Mouse (Mus musculus): Measurements from ENCODE around the gene Dgkh.
"Not testable (repeated sequence)": the region's sequence is repeated elsewhere in the genome, so short reads cannot be mapped to it uniquely, and the experiment has no call there.

Gene Dgkh

GRCm38 (mm10) chr14:78732617-78733312, at the start of gene Dgkh:
Dgkh (minus strand) TSS chr14:78732776.
- CTCF ChIA-PET = interaction anchor here (0.6 kb wide), 1 partner anchor 10 kb away, joined by 5 read pairs; no protein-coding TSS in a partner anchor

GRCm38 (mm10) chr14:78777215-78777614, 44.6 kb upstream of the Dgkh start:
- CTCF ChIA-PET = no interaction called here

- CTCF ChIA-PET = no interaction called here
These were observed 44.1 kb upstream of the Dgkh start for GRCm38 (mm10) chr14:78776659-78777058.

GRCm38 (mm10) chr14:78775699-78776098, 43.1 kb upstream of the Dgkh start:
- CTCF ChIA-PET = no interaction called here

- CTCF ChIA-PET = no interaction called here
These were observed 42.6 kb upstream of the Dgkh start for GRCm38 (mm10) chr14:78775226-78775625.

- CTCF ChIA-PET = no interaction called here
These were observed 37.9 kb upstream of the Dgkh start for GRCm38 (mm10) chr14:78770457-78770856.

GRCm38 (mm10) chr14:78761064-78761463, 28.5 kb upstream of the Dgkh start:
- CTCF ChIA-PET = no interaction called here

- CTCF ChIA-PET = no interaction called here
These were observed 26.9 kb upstream of the Dgkh start for GRCm38 (mm10) chr14:78759491-78759890.

GRCm38 (mm10) chr14:78755316-78755715, 22.7 kb upstream of the Dgkh start:
- CTCF ChIA-PET = no interaction called here

- CTCF ChIA-PET = no interaction called here
These were observed 16.1 kb upstream of the Dgkh start for GRCm38 (mm10) chr14:78748692-78749091.

- CTCF ChIA-PET = no interaction called here
These were observed 15.5 kb upstream of the Dgkh start for GRCm38 (mm10) chr14:78747969-78748651.

- CTCF ChIA-PET = no interaction called here
These were observed 14.9 kb upstream of the Dgkh start for GRCm38 (mm10) chr14:78747454-78747853.

GRCm38 (mm10) chr14:78734605-78735004, 2.0 kb upstream of the Dgkh start:
- CTCF ChIA-PET = no interaction called here

GRCm38 (mm10) chr14:78734203-78734602, 1.6 kb upstream of the Dgkh start:
- CTCF ChIA-PET = not testable (repeated sequence)

GRCm38 (mm10) chr14:78733366-78734076, 945 bp upstream of the Dgkh start:
- CTCF ChIA-PET = interaction anchor here (0.6 kb wide), 1 partner anchor 11 kb away, joined by 5 read pairs; no protein-coding TSS in a partner anchor

- CTCF ChIA-PET = no interaction called here
These were observed 542 bp downstream of the Dgkh start for GRCm38 (mm10) chr14:78731852-78732616.

GRCm38 (mm10) chr14:78731240-78731639, 1.3 kb downstream of the Dgkh start:
- CTCF ChIA-PET = no interaction called here

GRCm38 (mm10) chr14:78725976-78726375, 6.6 kb downstream of the Dgkh start:
- CTCF ChIA-PET = no interaction called here

- CTCF ChIA-PET = no interaction called here
These were observed 7.1 kb downstream of the Dgkh start for GRCm38 (mm10) chr14:78725307-78725956.

GRCm38 (mm10) chr14:78724414-78725306, 7.9 kb downstream of the Dgkh start:
- CTCF ChIA-PET = no interaction called here
